Mouse (Mus musculus): ENCODE results near the gene Syce2. TPM values are rescaled to one million over a fixed set of nuclear protein-coding genes. Genes with fewer than 3 reads are reported as not detected.
"Not testable (repeated sequence)": the region's sequence is repeated elsewhere in the genome, so short reads cannot be mapped to it uniquely, and the experiment has no call there.

Syce2 gene
- polyA plus RNA-seq, 1 experiment from 2014 or later = 84.1 TPM

GRCm38 (mm10) chr8:84902920-84903661 is 31.2 kb downstream of the Syce2 start:
- no peaks in the 10 kb centered on the region for H3K27me3 ChIP-seq
- peaks cover 68% of the 10 kb centered on the region for H3K4me1 ChIP-seq (replicated peaks)
- H3K9me3 ChIP-seq (replicated peaks) = no peaks in the 10 kb centered on the region
- under 1% methylated on average over 68 of the region's 68 CpGs for WGBS (ENCODE audit: insufficient replicate concordance)
- H3K36me3 ChIP-seq = peaks cover 49% of the 10 kb centered on the region
- DNase-seq (peak; percentile 90), ATAC-seq (ENCODE audit: low read depth) (peak; percentile 72)
- peak overlapping the region; percentile 99 for H3K27ac ChIP-seq
- H3K4me2 ChIP-seq = peak overlapping the region; percentile 98
- peak overlapping the region; percentile 99 for H3K4me3 ChIP-seq (replicated peaks)
- H3K9ac ChIP-seq = peak overlapping the region; percentile 100

GRCm38 (mm10) chr8:84904351-84904750 is 32.4 kb downstream of the Syce2 start:
- ATAC-seq (ENCODE audit: low read depth) (no peak), DNase-seq (no peak)
- Histone ChIP-seq H3K9me3 (replicated peaks) (no peaks in the 10 kb centered on the region), H3K4me3 (replicated peaks) (peak overlapping the region; percentile 99), H3K9ac (peak overlapping the region; percentile 100), H3K27ac (peak overlapping the region; percentile 99), H3K4me2 (peak overlapping the region; percentile 98), H3K4me1 (replicated peaks) (peaks cover 70% of the 10 kb centered on the region), H3K36me3 (peaks cover 49% of the 10 kb centered on the region), H3K27me3 (no peaks in the 10 kb centered on the region)
- 81% methylated on average over 7 of the region's 7 CpGs for WGBS (ENCODE audit: insufficient replicate concordance)

GRCm38 (mm10) chr8:84907037-84907436 is 35.1 kb downstream of the Syce2 start:
- H3K4me3 ChIP-seq (replicated peaks) = no peak overlapping the region
- DNase-seq (peak; percentile 19), ATAC-seq (ENCODE audit: low read depth) (no peak)
- H3K36me3 ChIP-seq = peaks cover 58% of the 10 kb centered on the region
- H3K9ac ChIP-seq = no peak overlapping the region
- peaks cover 18% of the 10 kb centered on the region for H3K27me3 ChIP-seq
- peaks cover 66% of the 10 kb centered on the region for H3K4me1 ChIP-seq (replicated peaks)
- H3K9me3 ChIP-seq (replicated peaks) = no peaks in the 10 kb centered on the region
- H3K27ac ChIP-seq = peak overlapping the region; percentile 84
- no peak overlapping the region for H3K4me2 ChIP-seq
- WGBS (ENCODE audit: insufficient replicate concordance) = 80% methylated on average over 9 of the region's 9 CpGs

GRCm38 (mm10) chr8:84907493-84907892 is 35.6 kb downstream of the Syce2 start:
- 60% methylated on average over 8 of the region's 8 CpGs for WGBS (ENCODE audit: insufficient replicate concordance)
- ATAC-seq (ENCODE audit: low read depth) = no peak

GRCm38 (mm10) chr8:84907979-84908378 is 36.1 kb downstream of the Syce2 start:
- Histone ChIP-seq H3K36me3 (peaks cover 55% of the 10 kb centered on the region), H3K4me3 (replicated peaks) (peak overlapping the region; percentile 74), H3K27me3 (peaks cover 28% of the 10 kb centered on the region), H3K27ac (peak overlapping the region; percentile 84), H3K9ac (peak overlapping the region; percentile 48; the same call in 1 of the 2 replicates), H3K4me2 (peak overlapping the region; percentile 94), H3K4me1 (replicated peaks) (peaks cover 75% of the 10 kb centered on the region)
- WGBS (ENCODE audit: insufficient replicate concordance) = 13% methylated on average over 7 of the region's 7 CpGs
- H3K9me3 ChIP-seq (replicated peaks); DNase-seq: not testable (repeated sequence)
- ATAC-seq (ENCODE audit: low read depth) = 0 out of 2 replicates have a peak, but pooled peaks have one; percentile 6

More at GRCm38 (mm10) chr8:84907493-84907892, 35.6 kb downstream of the Syce2 start:
- H3K4me3 ChIP-seq (replicated peaks) = no peak overlapping the region
- H3K9me3 ChIP-seq (replicated peaks) = no peaks in the 10 kb centered on the region
- peak overlapping the region; percentile 94 for H3K4me2 ChIP-seq
- DNase-seq = no peak
- peaks cover 70% of the 10 kb centered on the region for H3K4me1 ChIP-seq (replicated peaks)
- peak overlapping the region; percentile 84 for H3K27ac ChIP-seq
- H3K36me3 ChIP-seq = peaks cover 57% of the 10 kb centered on the region
- no peak overlapping the region for H3K9ac ChIP-seq
- H3K27me3 ChIP-seq = peaks cover 23% of the 10 kb centered on the region

GRCm38 (mm10) chr8:84908421-84909161 is 36.7 kb downstream of the Syce2 start, which contains the start of gene Dnase2a:
Gene Dnase2a, plus strand, starts transcription at chr8:84908560.
- DNase-seq (peak; percentile 98), ATAC-seq (ENCODE audit: low read depth) (peak; percentile 90)
- Histone ChIP-seq H3K27me3 (peaks cover 29% of the 10 kb centered on the region), H3K4me2 (peak within 1 kb of the TSS; percentile 94), H3K4me1 (replicated peaks) (peaks cover 80% of the 10 kb centered on the region), H3K4me3 (replicated peaks) (peak within 1 kb of the TSS; percentile 74), H3K36me3 (peaks cover 50% of the 10 kb centered on the region), H3K9ac (peak within 1 kb of the TSS; percentile 90), H3K27ac (peak within 1 kb of the TSS; percentile 91), H3K9me3 (replicated peaks) (no peaks in the 10 kb centered on the region)
- WGBS (ENCODE audit: insufficient replicate concordance) = under 1% methylated on average over 45 of the region's 45 CpGs

- whole genome bisulfite sequencing (ENCODE audit: insufficient replicate concordance) = 39% methylated on average over 20 of the region's 20 CpGs
Measured at GRCm38 (mm10) chr8:84909162-84909767, 37.4 kb downstream of the Syce2 start.

GRCm38 (mm10) chr8:84909949-84910348 is 38.0 kb downstream of the Syce2 start:
- WGBS (ENCODE audit: insufficient replicate concordance) = 53% methylated on average over 5 of the region's 5 CpGs
- peak overlapping the region; percentile 74 for H3K4me3 ChIP-seq (replicated peaks)
- H3K27ac ChIP-seq = peak overlapping the region; percentile 91
- H3K4me1 ChIP-seq (replicated peaks) = peaks cover 73% of the 10 kb centered on the region
- H3K27me3 ChIP-seq = peaks cover 29% of the 10 kb centered on the region
- H3K4me2 ChIP-seq = peak overlapping the region; percentile 94
- H3K36me3 ChIP-seq = peaks cover 37% of the 10 kb centered on the region
- H3K9me3 ChIP-seq (replicated peaks) = no peaks in the 10 kb centered on the region
- H3K9ac ChIP-seq = peak overlapping the region; percentile 90
- DNase-seq = peak; percentile 23
- no peak for ATAC-seq (ENCODE audit: low read depth)

More at GRCm38 (mm10) chr8:84909162-84909767, 37.4 kb downstream of the Syce2 start:
- Histone ChIP-seq H3K27me3 (peaks cover 29% of the 10 kb centered on the region), H3K4me1 (replicated peaks) (peaks cover 80% of the 10 kb centered on the region), H3K36me3 (peaks cover 44% of the 10 kb centered on the region), H3K9ac (peak overlapping the region; percentile 90), H3K4me3 (replicated peaks) (peak overlapping the region; percentile 74), H3K27ac (peak overlapping the region; percentile 91), H3K4me2 (peak overlapping the region; percentile 94), H3K9me3 (replicated peaks) (no peaks in the 10 kb centered on the region)
- DNase-seq = no peak
- ATAC-seq (ENCODE audit: low read depth) = no peak

- H3K27me3 ChIP-seq = peaks cover 33% of the 10 kb centered on the region
- H3K4me2 ChIP-seq = peak overlapping the region; percentile 94
- H3K36me3 ChIP-seq = peaks cover 31% of the 10 kb centered on the region
- H3K4me1 ChIP-seq (replicated peaks) = peaks cover 67% of the 10 kb centered on the region
- H3K27ac ChIP-seq = 0 out of 2 replicates have a peak overlapping the region, but pooled peaks have one; percentile 12
- no peak overlapping the region; the same call in 1 of the 2 replicates for H3K9ac ChIP-seq
- DNase-seq (no peak), ATAC-seq (ENCODE audit: low read depth) (no peak)
- no peaks in the 10 kb centered on the region for H3K9me3 ChIP-seq (replicated peaks)
- H3K4me3 ChIP-seq (replicated peaks) = no peak overlapping the region
- 81% methylated on average over 6 of the region's 6 CpGs for WGBS (ENCODE audit: insufficient replicate concordance)
Measured at GRCm38 (mm10) chr8:84910551-84910950, 38.6 kb downstream of the Syce2 start.

GRCm38 (mm10) chr8:84911854-84912253 is 39.9 kb downstream of the Syce2 start:
- no peak for ATAC-seq (ENCODE audit: low read depth)
- WGBS (ENCODE audit: insufficient replicate concordance) = 89% methylated on average over 9 of the region's 9 CpGs

More at GRCm38 (mm10) chr8:84911854-84912253, 39.9 kb downstream of the Syce2 start:
- H3K4me1 ChIP-seq (replicated peaks) = peaks cover 60% of the 10 kb centered on the region
- H3K9ac ChIP-seq = 0 out of 2 replicates have a peak overlapping the region, but pooled peaks have one; percentile 68
- peaks cover 18% of the 10 kb centered on the region for H3K36me3 ChIP-seq
- no peak overlapping the region for H3K27ac ChIP-seq
- H3K9me3 ChIP-seq (replicated peaks) = no peaks in the 10 kb centered on the region
- H3K4me2 ChIP-seq = peak overlapping the region; percentile 88; the same call in 1 of the 2 replicates
- H3K4me3 ChIP-seq (replicated peaks) = 0 out of 2 replicates have a peak overlapping the region, but pooled peaks have one; percentile 54
- no peak for DNase-seq
- H3K27me3 ChIP-seq = peaks cover 44% of the 10 kb centered on the region

All from liver, embryonic 13.5 days (tissue).